Mouse (Mus musculus) urinary bladder, postnatal 10 days (tissue): ENCODE measurements around the gene Mipep.
A peak's percentile ranks its signal among the peaks of the same experiment; 100 is the strongest.

Source experiments
- DNase-seq: peaks from one replicate; pipeline ENCODE4 v3.0.0; 2022; ENCODE audit warnings: low spot score

Gene Mipep

DNA sequence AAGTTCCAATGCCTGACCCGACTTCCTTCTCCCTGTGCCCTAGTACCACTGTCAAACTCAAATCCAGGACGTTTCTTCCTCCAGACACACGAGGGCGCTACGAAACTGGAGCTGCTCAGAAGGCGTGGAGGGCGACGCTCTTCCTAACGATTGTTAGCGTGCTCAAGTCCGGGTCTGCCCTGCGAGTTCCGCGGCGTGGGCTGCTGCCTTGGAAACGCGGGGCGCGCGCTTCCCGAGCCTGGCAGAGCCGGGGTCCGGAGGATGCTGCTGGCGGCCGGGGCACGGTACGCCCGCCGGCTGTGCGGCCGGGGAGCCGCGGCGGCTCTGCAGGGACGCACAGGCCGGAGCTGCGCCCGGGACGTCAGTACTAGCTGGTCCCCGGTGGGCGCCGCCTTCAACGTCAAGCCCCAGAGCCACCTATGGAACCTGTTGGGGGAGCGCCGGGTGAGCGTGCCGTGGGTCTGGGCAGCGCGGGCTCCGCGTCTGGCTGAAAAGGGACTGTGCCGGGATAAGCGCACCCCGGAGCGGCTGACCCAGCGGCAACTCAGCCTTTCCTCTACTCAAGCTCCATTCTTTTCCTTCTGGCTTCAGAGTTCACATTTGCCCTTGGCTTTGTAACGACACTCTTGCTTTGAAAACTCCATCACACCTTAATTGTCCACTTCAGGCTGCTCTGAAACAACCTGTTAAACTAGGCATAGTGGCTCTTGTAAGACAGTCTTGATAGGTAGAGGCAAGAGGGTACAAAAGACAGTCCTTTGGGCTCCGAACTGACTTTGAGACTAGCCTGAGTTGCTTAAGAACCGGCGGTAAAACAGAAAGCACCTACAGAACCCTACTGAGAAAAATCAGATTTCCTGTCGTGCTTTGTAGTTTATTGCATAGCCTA lies at the start of gene Mipep:
Gene Mipep, plus strand, starts transcription at position 147 of the 889 bp plus-strand sequence.
- peak; percentile 33 for DNase-seq

DNA sequence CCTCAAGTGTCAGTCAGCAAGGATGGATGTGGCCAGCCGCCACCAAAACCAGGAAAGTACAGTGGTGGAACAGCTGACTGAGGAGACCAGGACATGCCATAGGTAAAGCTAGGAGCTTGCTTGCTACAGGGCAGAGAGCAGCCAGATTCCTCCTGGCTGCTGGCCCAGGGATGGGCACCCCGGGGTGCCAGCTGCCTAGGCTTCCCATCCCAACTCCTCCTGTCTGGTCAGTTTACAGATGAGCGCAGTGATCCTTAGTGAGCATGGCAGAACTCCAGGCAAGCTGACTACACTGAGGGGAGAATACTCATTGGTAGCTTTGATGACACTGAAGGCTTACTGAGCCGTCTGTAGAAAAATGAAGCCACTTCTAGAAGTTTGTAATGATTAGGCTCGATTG lies 49.2 kb upstream of the Mipep start:
- no peak for DNase-seq

DNA sequence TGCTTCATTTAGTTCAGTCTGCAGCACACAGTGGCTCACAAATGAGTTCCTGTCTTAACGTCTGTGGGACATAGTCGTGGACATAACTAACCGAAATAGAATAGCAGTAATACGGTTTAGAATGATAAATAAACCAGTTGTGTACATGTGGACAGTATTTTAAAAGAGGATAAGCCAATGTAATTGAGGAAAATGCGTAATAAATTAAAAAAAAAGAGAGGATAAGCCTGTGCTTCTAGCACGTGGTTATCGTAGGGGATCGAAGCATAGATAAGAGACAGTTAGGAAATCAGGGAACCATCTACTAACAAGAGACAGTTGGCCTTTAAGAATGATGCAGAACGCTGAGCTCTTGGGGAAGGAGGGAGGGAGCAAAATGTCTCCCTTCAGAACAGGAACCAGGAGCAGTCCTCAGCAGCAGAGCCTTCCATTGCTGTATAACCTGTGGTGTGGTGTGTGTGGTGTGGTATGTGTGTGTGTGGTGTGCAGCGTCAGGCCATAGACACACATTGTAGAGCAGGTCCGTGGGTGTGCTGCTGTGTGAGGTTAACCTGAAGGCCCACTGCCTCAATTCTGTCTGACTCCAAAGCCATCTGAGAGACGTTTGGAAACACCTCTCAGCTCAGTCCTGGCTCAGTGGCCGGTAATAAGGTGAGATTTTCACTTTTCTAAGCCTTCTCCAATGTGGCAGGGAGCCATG lies 48.4 kb upstream of the Mipep start:
- no peak for DNase-seq

DNA sequence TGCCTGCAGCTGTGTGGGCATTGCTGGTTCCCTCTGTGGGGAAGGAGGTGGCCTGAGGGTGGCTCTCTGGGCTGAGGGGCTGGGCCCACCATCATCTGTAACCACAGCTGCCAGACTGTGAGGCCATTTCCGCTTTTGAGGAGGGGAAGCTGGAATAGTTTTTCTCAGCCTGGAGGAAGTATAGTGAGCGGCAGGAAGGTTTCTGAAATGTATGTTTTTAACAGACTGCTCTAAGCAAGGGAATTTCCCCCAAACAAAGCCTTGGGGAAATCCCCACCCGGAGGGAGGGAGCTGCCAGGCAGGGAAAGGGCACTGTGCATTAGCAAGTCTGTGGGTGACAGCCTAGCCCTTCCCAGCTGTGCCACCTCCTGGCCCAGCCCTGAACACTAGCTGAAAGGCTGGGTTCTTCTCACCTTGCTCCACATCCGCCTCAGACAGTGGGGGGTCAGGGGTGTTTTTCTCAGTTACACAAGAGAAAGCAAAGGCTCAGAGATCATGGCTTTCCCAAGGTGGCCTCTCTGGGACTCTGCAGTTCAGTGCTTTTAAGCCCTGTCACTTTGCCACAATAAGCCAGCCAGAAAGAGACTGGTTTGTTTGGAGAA lies 47.7 kb upstream of the Mipep start:
- no peak for DNase-seq

DNA sequence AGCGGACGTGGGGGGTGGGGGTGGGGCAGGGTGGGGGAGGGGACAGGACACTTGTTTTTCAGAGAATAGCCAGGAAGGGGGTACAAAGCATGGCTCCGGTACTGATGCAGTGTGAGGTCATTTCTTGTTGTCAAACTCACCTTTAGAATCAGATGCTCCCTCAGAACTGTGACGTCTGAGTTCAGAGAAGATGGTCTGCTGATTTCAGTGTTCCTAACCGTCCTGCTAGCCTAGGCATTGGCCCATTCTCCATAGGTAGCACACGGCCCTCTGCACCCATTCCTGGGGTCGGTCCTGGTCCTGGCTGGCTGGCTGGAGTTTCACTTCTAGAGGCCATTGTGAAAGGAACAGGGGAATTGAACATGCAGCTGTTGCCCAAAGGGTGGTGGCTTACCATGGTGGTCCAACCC lies 47.2 kb upstream of the Mipep start:
- no peak for DNase-seq

DNA sequence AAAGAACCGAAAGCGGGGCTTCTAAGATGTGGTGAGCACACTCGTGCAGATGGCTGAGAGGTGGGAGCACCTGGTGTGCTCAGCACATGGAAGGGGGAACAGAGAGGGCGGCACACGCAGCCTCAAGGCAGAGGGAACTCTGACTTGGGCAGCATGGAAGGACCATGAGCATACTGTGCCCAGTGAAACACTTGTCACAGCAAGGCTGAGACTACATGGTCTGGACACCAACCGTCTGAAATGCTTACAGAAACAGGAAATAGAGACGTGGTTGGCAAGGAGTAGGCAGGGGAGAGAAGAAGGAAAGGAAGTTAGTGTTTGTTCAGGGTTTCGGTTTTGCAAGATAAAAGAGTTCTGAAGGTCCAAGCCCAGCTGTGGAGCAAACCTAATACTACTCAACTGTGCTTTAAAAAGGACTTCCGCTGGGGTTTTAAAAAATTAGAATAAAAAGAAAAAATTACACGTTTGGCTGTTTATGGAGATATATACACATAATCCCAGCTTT lies 45.9 kb upstream of the Mipep start:
- DNase-seq: no peak

DNA sequence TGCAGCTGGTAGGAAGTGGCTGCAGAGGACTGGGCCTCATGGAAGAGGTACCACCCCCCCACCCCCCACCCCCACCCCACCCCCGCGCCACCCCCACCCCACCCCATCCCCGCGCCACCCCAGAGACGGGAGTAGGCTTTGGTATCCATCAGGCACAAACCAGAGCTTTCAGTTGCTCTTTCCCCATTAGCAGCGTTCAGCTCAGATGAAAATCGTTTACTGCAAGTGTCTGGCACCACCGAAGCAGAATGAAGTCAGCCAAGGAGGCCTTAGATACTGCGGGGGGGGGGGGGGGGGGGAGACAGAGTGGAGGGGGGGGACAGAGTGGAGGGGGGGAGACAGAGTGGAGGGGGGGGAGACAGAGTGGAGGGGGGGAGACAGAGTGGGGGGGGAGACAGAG lies 45.2 kb upstream of the Mipep start:
- no peak for DNase-seq

DNA sequence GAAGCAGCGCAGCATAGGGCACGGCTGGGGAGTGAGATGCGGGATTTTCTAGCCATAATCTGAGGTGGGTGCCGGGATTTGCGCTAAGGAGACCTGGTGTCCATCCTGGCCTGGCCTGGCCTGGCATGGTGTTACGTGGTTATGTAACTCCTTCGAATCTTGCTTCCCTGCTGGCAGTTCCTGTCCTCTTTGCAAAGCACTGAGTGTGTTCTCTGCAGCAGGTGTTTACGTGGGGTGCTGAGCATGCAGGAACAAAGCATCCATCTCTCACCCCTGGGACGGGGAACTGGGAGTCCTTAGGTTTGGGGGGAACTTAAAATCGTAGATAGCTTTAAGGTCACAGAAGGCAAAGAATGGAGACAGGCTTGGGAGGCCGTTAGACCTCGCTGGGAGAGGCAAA lies 44.8 kb upstream of the Mipep start:
- no peak for DNase-seq

DNA sequence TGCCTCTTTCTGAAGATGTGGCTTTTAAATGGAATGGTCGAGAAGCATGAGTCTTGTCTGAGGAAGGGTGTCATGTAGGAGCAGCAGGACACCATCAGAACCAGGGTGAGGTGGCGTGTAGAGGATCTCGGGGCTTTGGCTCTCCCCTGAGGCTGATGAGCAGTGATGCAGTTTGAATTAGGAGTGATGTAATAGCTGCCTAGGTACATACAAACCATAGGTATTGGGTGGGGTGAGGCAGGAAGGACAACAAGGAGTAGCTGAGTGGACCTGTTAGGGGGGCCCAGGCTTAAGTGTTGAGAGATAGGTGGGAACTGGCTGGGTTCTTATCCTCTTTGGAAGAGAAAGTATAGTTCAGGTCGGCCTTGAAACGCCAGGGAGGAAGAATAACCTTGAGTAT lies 43.9 kb upstream of the Mipep start:
- DNase-seq: no peak

DNA sequence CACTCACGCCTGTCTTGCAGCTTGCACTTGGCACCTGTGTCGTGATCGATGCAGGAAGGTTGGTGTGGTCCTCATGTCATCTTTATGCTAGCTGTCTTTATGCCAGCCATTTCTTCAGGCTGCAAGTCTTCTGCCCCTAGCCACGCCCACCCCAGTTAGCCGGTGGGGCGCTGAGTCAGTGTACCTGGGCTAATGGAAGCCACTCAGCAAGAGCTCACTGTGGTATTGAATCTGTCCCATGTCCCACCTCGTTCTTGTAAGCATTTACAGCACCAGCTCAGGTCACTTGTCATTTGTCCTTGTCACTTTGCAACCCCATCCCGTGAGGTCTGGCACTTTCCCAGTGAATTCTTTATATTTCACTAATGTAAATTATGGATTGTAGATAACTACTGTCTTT lies 43.3 kb upstream of the Mipep start:
- no peak for DNase-seq

DNA sequence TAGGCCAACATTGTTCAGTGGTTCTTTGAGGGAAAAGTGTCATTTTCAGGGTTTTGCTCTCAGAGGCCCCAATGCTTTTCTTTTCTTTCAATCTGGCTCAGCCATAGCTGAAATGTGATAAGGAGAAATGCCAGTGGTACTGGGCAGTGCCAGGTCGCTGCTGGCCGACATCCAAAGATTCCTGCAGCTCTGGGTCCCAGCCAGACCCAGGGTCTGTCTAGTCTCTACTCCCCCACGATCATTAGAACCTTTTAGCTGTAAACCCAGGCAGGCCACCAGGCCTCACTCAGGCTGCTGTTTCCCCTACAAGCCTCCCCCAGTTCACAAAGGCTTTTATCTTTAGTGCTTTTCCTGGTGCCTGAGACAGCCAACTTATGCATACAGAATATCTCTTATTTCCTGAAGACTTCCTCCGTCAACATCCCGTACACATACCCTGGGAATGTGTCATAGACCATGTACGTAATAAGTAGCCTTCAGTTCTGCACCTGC lies 42.8 kb upstream of the Mipep start:
- no peak for DNase-seq

DNA sequence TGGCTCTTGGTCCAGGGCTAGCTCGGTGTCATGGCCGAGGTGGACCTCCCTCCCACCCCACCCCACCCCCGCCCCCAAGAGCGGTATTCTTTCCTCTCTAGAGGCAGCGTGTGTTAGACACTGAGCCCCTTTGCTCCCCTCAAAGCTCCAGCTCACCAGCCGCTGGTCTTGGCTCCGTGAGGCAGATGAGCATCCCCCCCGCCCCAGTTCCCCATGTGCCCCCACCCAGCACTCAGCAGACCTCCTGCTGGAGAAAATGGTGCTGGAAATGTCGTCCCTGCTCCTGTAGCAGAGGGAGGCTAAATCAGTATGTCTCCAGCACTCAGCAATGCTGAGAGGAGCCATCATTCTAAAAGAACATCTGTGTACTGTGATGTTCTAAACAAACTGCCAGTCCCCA lies 40.7 kb upstream of the Mipep start:
- no peak for DNase-seq

DNA sequence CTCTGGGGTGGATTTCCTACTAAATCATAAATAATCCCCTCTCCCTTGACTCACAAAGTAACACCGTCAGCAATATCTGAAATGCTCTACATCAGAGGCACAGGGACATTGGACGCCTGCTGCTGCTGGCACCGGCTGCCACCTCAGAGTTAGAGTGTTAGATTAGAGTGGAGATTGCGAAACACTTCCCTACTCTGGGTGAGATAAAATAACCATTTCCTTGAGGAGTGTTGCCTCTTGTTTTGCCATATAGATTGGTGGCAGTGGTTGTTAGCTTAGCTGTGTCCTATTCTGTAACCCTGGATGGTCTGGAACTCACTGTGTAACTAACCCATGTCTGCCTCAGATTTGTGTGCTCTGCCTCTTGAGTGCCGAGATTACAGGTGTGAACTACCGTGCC lies 39.2 kb upstream of the Mipep start:
- no peak for DNase-seq

DNA sequence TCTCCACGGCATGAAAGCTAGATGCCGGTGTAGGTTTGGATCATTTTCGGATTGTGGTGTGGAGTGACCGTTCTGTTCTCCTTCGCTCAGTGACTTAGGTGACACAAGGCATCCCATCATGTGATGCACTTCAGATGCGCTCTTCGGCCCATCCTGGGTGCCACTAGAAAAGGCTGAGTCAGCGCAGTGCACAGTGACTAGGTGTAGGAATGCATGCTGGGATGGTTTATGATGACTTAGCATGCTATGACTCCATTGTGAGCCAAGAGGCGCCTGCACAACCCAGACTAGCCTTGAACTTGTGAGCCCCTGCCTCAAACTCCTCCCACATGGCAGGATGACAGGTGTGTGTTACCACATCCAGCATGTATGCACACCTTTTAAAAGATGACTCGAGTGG lies 38.2 kb upstream of the Mipep start:
- DNase-seq: no peak

DNA sequence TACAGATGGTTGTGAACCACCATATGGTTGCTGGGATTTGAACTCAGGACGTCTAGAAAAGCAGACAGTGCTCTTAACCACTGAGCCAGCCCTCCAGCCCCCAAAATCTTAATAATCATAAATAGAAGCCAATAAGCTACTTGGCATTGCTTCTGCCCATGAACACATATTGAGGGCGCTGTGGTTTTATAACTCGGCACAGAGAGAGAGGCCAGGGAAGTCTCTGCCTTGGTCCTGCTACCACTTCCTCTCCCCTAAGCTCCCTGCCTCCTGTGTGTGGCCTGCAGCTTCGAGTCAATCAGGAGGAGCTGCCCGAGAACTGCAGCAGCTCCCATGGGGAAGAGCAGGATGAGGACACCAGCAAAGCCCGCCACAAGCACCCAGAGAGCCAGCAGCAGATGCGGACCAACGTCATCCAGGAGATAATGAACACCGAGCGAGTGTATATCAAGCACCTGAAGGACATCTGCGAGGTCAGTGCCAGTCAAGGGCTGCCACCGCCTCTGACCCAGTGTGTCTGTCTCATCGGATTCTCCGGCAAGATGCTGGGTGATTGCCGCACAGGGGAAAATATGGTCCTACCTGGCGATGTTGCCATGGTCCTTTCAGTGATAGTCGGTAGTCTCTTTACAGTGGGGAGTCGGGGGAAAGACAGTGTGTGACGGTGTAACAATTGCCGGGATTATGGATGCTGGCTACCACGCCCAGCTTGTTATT lies 37.1 kb upstream of the Mipep start:
- DNase-seq: no peak

DNA sequence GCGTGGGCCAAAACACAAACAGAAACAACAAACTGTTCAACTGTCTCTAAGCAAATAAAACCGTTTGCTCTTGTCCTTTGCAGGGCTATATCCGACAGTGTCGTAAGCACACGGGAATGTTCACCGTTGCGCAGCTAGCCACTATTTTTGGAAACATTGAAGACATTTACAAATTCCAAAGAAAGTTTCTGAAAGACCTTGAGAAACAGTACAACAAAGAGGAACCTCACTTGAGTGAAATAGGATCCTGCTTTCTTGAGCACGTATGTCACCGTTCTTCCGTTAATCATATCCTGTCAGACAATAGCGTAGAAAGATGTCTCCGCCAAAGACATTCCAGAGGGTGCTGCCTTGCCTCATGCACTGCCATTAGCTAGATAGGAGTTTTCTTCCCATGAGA lies 34.5 kb upstream of the Mipep start:
- DNase-seq: no peak

DNA sequence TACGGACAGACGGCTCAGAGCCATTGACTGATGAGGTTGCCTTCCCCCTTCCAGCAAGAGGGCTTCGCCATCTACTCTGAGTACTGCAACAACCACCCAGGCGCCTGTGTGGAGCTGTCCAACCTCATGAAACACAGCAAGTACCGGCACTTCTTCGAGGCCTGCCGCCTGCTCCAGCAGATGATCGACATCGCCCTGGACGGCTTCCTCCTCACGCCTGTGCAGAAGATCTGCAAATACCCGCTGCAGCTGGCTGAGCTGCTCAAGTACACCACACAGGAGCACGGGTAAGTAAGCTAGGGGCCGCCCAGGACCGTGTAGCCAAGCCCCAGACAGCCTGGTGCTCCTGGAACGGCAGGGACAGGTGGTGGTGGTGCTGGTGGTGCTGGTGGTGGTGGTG lies 32.8 kb upstream of the Mipep start:
- no peak for DNase-seq

DNA sequence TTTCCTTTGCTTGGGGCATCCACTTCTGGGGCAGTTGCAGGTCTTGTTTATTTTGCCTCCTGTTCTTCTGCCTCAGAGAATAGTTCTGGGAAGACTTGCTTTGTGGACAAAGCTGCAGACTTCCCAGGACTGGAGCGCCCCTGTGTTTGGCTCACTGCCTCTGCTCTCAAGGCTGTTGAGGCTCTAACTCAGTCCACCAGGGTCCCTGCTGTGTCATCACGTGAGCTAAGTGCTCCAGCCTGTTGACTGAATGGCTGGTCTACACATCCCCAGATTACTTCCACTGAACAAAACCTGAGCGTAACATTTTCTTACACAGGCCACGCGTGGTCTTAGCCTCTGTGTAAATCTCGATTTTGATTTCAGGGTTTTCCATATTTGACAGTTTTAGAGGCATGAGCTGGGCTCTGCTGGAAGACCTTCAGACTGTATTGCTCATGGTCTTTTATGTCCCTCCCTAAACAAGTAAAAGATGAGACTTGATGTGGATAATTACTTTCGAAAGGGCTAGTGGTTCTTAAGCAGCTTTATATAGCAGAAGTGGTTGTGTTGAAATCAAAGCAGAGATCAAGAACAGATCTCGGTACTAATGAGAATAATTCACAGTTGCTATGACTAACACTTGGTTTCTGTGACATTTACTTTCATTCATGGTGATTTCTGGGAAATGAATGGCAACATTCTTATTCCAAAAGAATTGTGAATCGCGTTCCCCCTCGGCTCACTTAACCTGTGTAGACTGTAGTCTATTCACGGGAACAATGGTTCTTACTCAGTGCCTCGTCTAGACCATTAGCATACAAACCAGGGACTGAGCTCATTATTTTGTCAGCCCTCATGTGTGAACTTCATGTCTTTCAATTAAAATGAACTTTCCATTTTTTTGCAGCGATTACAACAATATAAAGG lies 31.2 kb upstream of the Mipep start:
- DNase-seq: no peak

DNA sequence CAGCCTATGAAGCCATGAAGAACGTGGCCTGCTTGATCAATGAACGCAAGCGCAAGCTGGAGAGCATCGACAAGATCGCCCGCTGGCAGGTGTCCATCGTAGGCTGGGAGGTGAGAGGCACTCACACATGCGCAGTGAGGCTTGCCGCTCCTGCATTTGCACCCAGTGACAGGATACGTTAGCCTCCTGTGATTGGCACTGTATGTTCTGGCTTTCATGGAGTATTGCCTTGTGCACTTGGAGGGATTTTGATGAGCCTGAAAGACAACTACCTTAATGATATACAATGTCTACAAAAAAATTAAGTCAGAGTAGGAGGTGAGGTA lies 30.6 kb upstream of the Mipep start:
- DNase-seq: no peak

DNA sequence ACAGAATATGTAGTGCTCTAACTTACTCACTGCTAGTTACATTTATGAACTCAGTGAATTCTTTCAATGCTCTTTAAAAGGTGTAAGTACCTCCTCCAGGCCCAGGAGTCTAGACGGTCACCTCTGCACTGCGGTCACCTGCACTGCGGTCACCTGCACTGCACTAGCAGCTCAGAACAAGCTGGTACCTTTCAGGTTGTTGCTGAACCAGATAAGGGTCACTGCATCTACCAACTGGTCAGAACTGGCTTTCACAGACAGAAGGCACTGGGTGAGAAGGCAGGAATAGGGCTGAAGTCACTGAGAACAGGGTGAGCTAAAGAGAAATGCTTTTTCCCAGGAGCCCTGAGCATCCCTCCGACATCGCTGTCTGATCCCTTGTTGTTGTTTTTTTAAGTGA lies 29.7 kb upstream of the Mipep start:
- no peak for DNase-seq

DNA sequence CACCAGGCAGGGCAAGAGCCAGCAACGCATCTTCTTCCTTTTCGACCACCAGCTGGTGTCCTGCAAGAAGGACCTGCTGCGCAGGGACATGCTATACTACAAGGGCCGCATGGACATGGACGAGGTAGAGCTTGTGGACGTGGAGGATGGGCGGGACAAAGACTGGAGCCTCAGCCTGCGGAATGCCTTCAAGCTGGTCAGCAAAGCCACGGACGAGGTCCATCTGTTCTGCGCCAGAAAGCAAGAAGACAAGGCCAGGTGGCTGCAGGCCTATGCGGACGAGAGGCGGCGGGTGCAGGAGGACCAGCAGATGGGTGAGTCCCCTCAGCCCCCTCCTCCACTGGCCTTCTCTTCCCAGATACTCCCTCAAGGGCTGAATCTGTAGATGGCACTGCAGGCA lies 28.1 kb upstream of the Mipep start:
- no peak for DNase-seq
